Comparison of ENCODE assay signal across 11 mouse cellular contexts in genomic region chr17:75522347-75523065, GRCm38 (mm10). TPM values are rescaled to one million over a fixed set of nuclear protein-coding genes. Genes with fewer than 3 reads are reported as not detected.
DNase-seq lines count a peak whose midpoint lies in the region; ATAC-seq and TF ChIP-seq lines count a peak whose summit lies in the region.
"Had no signal": no experiment of that assay in that cellular context is flagged by ENCODE, and none has a peak within 500 bp of the region (broad histone marks: within the 10 kb centered on the region; RNA-seq: fewer than 3 reads in every experiment).

No protein-coding gene starts in this region.

- no peak overlapping the region for H3K9ac ChIP-seq in heart, postnatal 0 days (replicated peaks; ENCODE audit: low read depth, low read length)
- H3K9ac ChIP-seq: limb, embryonic 12.5 days had no signal

- H3K4me3 ChIP-seq in heart, postnatal 0 days (ENCODE audit: low read depth, low read length): no peak overlapping the region
- H3K4me3 ChIP-seq: limb, embryonic 12.5 days had no signal

- no peaks in the 10 kb centered on the region for H3K9me3 ChIP-seq in heart, postnatal 0 days (replicated peaks; ENCODE audit: control insufficient read depth, low read length)
- H3K9me3 ChIP-seq: limb, embryonic 12.5 days had no signal

- no peak for TF ChIP-seq CTCF in heart, postnatal 0 days (IDR thresholded peaks at IDR 0.05; ENCODE audit: low read depth)

- TF ChIP-seq EP300 in heart, postnatal 0 days (IDR thresholded peaks at IDR 0.05; ENCODE audit: low read depth): no peak

- 0 out of 2 replicates have a peak, but pooled peaks cover 6% of the 10 kb centered on the region for H3K4me1 ChIP-seq in heart, postnatal 0 days (ENCODE audit: control insufficient read depth, insufficient read depth)

- 0 out of 2 replicates have a peak, but pooled peaks cover 5% of the 10 kb centered on the region for H3K36me3 ChIP-seq in heart, postnatal 0 days (replicated peaks; ENCODE audit: control insufficient read depth, insufficient read depth, low read length)
- H3K36me3 ChIP-seq: limb, embryonic 12.5 days had no signal

- peak; percentile 79 for DNase-seq in gastrocnemius, adult 18-20 months (ENCODE audit: low spot score)
- DNase-seq in gastrocnemius, postnatal 10 days: no peak
- DNase-seq in lung, postnatal 25 days (ENCODE audit: low spot score): peak; percentile 18
- DNase-seq in lung, postnatal 14 days: no peak
- no peak for DNase-seq in heart, postnatal 0 days (ENCODE audit: low spot score)
- no peak for DNase-seq in cerebellum, postnatal 25 days
- no peak for DNase-seq in right cerebral cortex, postnatal 4 days
- DNase-seq: cerebellum, postnatal 10 days had no signal

- H3K27me3 ChIP-seq in heart, postnatal 0 days (ENCODE audit: control insufficient read depth, insufficient read depth, low read length): no peaks in the 10 kb centered on the region
- H3K27me3 ChIP-seq: limb, embryonic 12.5 days had no signal

- ATAC-seq in heart, postnatal 0 days (ENCODE audit: insufficient read depth, low read depth): peak; percentile 55; the same call in 1 of the 2 replicates
- no peak for ATAC-seq in monocyte, adult 5-6 weeks (replicated peaks; ENCODE audit: insufficient number of reproducible peaks, low FRiP score, low TSS enrichment, poor library complexity, severe bottlenecking)
- ATAC-seq: inflammation-experienced regulatory T-cells, adult 6 months had no signal

- 40% methylated on average over 9 of the region's 9 CpGs for WGBS in heart, postnatal 0 days

- no peak overlapping the region for H3K4me2 ChIP-seq in heart, postnatal 0 days (ENCODE audit: low read depth, low read length)
- H3K4me2 ChIP-seq: limb, embryonic 12.5 days had no signal

- H3K27ac ChIP-seq in heart, postnatal 0 days (ENCODE audit: low read depth): no peak overlapping the region
- H3K27ac ChIP-seq: limb, embryonic 12.5 days had no signal

RNA-seq across cellular contexts. Expression of gene Fam98a, which starts 29.2 kb away (rescaled TPM):
- 10 to 100 TPM; 30.0 to 34.6 TPM for total RNA-seq in gastrocnemius, adult 18-20 months (2021)
- total RNA-seq in gastrocnemius, postnatal 10 days (2021): 10 to 100 TPM; 29.4 to 37.8 TPM
- total RNA-seq in heart, postnatal 0 days (2014; rRNA removed; ENCODE audit: low replicate concordance): 6.9 and 7.7 TPM in 2 replicates
- polyA plus RNA-seq in heart, postnatal 0 days (2015; fragmentation: Nextera tagmentation; extraction: Ambion mirVana): 19.3 and 20.8 TPM in 2 replicates
- total RNA-seq in monocyte, adult 5-6 weeks (2017): 13.4 to 25.5 TPM (median 19.4 TPM) in 3 replicates

Comparison
In these comparisons a context has a peak if more than half of its experiments do, and no peak if none do; other contexts are left out.
1. DNase-seq: peak in gastrocnemius, adult 18-20 months (single experiment) and lung, postnatal 25 days (single experiment); none in gastrocnemius, postnatal 10 days (single experiment), lung, postnatal 14 days (single experiment), heart, postnatal 0 days (single experiment), cerebellum, postnatal 25 days (0 of 2) and right cerebral cortex, postnatal 4 days (single experiment).